Mouse (Mus musculus) heart, postnatal 10 days (tissue): ENCODE results near the gene Ppp2ca. TPM values are rescaled to one million over a fixed set of nuclear protein-coding genes. Genes with fewer than 3 reads are reported as not detected.
"Not testable (repeated sequence)": the region's sequence is repeated elsewhere in the genome, so short reads cannot be mapped to it uniquely, and the experiment has no call there.

Experiments used
- DNase-seq, 2 experiments: peaks; one replicate each; pipeline ENCODE4 v3.0.0; 2021
- intact Hi-C: fragments of 180-260 bp; cut with DNase I; formaldehyde crosslinking; loops from one replicate; pipeline ENCODE4 v1.15.1; 2025
- total RNA-seq, 2 experiments: library from RNA; stranded (reverse); gene quantifications; 2 replicates each; pipeline ENCODE4 v1.2.3; 2021

The Ppp2ca gene
- total RNA-seq, 2 experiments from 2014 or later, result 74.3 to 75.9 TPM

- DNase-seq, result no peak
- intact Hi-C loops, result no loop called here
These were observed 7.2 kb upstream of the Ppp2ca start for GRCm38 (mm10) chr11:52091261-52091660.

DNA sequence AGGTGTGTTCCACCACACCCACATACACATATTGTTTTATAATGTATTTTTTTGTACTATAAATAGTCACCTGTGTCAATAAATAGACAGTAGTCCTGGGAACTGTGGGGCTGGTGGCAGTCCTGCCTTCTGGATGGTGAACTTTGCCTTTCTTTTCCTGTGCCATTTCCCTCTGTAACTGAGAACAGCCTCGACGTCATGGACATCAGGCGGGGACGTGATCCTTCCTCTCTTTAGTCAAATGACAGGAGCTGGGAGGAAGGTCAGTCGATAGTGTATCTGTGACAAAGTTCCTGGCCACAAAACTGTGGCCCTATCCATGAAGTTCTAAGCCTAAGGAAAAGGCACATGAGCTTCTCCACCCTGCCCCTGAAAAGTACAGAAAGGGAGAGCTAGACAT is 3.9 kb upstream of the Ppp2ca start:
- intact Hi-C loops, result no loop called here
- no peak for DNase-seq

- no peak for DNase-seq
- intact Hi-C loops, result no loop called here
These were observed 1.5 kb upstream of the Ppp2ca start for GRCm38 (mm10) chr11:52097016-52097415.

DNA sequence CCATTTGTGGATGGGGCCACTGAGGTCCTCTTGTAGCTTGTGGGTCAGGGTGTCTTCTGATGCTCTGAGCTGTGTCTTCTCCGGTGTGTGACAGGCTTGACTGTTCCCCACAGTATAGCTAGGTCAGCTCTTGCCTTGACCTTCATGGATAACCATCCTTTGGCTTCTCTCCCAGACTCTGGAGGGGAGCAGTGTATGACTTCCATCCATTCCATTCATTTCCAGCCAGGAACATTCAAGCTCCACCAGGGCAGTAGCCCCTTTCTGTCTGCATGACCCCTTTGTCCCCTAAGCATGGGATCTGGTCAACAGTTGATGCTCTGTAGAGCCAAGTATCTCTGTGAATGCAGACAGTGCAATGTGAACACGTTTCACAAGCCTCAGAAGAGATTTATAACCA is 885 bp upstream of the Ppp2ca start:
- intact Hi-C loops, result no loop called here
- peak in 1 of 2 experiments; percentile 38 for DNase-seq

DNA sequence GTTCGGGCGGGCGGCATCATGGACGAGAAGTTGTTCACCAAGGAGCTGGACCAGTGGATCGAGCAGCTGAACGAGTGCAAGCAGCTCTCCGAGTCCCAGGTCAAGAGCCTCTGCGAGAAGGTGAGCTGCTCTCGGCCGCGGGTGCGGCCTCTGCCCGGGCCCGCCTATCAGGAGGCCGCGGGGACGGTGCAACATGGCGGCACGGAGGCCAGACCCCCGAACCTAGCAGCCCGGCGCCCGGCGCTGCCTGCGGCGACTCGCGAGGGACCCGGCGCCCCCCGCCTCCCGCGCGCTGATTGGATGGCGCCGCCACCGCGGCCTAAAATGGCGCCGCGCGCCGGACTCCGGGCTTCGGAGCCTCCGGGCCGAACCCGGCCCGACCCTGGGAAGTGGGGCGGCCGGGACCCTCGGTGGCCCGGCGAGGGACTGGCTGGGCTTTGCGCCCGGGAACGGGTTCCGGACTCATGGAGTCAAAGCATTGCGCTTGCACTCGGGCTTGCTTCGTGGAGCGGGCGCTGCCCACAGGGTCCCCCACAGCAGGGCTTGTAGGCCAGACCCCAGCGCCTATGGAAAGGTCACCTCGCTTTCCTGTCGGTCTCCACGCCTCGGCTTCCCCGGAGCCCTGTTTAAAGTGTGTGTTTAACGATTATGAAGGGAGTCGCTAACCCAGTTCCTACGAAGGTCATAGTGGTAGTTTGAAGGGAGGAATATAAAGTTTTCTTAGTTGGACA is 715 bp downstream of the Ppp2ca start:
- intact Hi-C loops, result loop anchor here (2.0 kb wide), 1 partner anchor 98 kb away; the partner anchor contains the start of gene Ube2b
- DNase-seq, result peak; percentile 84 to 85

DNA sequence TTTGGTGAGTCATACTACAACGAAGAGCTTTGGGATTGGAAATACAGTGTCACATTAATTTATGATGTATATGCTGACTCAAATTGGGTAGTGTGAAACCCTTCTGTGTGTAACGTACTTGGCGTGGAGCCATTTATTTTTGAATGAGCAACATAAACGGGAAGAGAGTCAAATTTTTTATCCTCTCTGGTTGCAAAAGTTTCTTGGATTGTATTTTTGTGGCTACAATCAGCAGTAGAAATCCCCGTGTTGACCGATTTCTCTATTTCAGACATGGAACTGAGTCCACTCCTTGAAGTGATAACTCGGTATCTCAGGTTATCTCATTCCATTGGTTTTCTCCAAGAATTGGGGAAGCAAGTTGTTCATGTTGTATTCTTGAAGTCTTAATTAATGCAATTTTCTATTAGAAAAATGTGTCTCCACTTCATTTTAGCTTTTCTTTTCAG is 1.3 kb downstream of the Ppp2ca start:
- intact Hi-C loops, result loop anchor here (2.0 kb wide), 1 partner anchor 99 kb away; the partner anchor contains the start of gene Ube2b
- DNase-seq, result no peak

DNA sequence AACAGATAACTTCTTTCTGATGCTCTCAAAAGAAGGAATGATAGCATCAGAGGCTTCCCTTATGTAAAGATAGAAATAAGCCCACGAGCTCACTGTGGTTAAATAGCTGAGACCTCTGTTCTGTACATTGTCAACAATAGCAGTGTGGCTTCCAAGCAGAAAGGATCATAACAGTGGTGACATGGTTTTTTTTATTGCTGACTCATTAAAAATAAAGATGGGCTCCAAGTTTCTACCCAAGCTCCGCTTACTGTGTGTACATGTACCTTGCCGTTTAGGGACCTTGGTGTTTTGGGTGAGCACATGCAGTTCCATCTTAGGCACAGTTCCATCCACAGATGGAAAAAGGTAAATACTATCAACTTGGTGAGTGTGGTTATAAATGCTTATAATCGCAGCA is 4.5 kb downstream of the Ppp2ca start:
- intact Hi-C loops, result no loop called here
- no peak for DNase-seq

GRCm38 (mm10) chr11:52105503-52105902 is 7.0 kb downstream of the Ppp2ca start:
- intact Hi-C loops, result no loop called here
- DNase-seq, result no peak

- intact Hi-C loops, result no loop called here
- DNase-seq, result no peak
These were observed 7.6 kb downstream of the Ppp2ca start for GRCm38 (mm10) chr11:52106037-52106436.

DNA sequence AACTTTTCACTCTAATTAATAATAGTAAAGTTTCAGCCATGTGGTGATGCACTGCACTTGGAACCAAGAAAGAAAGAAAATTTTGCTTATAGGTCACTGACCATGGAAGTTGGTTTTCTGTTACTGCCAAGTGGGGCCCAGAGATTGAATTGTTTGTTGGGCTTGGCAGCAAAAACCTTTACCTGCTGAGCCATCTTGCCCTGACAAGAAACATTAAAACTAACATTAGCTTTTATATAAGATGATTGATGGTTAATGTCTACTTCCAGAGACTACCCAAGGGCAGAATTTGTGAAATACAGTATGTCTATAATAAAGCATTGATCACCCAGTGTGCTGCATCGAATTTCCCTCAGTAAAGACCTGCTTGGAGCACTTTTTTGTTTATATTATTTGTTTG is 8.0 kb downstream of the Ppp2ca start:
- intact Hi-C loops, result no loop called here
- DNase-seq, result no peak

DNA sequence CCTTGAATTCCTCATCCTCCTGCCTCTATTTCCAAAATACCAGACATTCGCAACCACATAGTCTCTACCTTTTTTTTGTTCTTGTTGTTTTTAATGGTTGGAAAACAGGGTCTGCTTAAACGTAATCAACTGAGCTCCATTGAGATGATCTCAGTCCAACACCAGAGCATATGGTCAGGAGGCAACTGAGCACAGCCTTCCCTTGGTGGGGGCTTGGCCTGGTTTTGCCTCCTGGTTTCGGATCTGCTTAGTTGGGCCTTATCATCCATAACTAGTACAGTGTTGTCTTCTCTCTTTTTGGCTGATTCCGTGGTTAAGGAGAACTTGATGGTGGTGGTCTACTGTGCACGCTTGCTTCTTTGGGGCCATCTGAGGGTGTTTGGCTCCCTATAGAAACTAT is 10.3 kb downstream of the Ppp2ca start:
- no peak for DNase-seq
- intact Hi-C loops, result no loop called here

DNA sequence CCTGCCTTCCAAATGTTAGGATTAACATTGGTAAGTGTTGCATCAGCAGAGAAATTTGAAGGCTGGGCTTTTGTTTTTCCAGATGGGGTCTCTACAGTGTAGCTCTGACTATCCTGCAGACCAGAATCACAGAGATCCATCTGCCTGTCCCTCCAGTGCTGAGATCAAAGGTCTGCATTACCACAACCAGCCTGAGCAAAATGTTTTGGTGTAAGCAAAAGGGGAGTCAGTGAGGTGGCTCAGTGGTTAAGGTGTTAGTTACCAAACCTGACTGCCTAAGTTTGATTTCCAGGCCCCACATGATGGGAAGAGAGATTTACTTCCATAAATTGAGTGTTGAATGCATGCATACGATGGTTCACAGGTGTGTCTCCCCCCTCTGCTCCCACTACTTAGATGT is 10.9 kb downstream of the Ppp2ca start:
- no peak for DNase-seq
- intact Hi-C loops, result no loop called here

DNA sequence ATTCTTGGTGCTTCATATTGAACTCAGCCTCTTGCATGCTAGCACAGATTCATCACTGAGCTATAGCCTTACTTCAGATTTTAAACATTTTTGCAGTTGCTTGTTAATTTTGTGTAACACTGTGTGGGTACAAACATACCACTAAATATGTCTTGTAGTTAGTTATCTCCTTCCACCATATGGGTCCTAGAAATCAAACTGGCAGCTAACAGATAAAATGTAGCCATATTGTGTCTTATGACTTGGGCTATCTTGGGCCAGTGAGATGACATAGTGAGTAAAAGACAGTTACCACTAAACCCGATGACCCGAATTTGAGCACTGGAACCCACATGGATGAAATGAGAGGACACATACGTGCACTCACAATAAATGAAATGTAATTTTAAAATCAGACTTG is 17.0 kb downstream of the Ppp2ca start:
- DNase-seq, result no peak
- intact Hi-C loops, result no loop called here

DNA sequence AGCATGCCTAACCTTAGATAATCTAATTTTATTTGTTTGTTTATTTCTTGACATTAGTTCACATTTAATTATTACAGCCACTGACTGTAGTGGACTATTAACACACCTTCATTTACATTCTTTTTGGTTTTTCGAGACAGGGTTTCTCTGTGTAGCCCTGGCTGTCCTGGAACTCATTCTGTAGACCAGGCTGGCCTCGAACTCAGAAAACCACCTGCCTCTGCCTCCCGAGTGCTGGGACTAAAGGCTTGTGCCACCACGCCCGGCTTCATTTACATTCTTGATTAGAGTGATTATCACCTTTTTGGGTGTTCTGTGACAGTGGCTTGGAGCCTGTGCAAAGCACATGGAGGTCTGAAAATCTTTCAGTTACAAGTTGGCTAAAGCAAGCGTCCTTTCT is 17.6 kb downstream of the Ppp2ca start:
- intact Hi-C loops, result not testable (repeated sequence)

GRCm38 (mm10) chr11:52117156-52117555 is 18.7 kb downstream of the Ppp2ca start:
- intact Hi-C loops, result no loop called here
- no peak for DNase-seq

More for the DNA sequence above, 17.6 kb downstream of the Ppp2ca start:
- not testable (repeated sequence) for DNase-seq

DNA sequence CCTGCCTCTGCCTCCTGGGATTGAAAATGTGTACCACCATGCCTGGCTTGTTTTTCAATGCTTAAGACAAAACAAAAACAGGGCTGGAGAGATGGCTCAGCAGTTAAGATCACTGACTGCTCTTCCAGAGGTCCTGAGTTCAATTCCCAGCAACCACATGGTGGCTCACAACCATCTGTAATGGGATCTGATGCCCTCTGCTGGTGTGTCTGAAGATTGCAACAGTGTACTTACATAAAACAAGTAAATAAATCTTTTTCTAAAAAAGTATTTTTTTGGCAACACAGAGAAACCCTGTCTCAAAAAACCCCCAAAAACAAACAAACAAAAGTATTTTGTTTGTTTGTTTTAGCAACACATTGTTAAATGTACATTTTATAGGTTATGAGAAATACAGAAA is 21.9 kb downstream of the Ppp2ca start:
- intact Hi-C loops, DNase-seq: not testable (repeated sequence)

DNA sequence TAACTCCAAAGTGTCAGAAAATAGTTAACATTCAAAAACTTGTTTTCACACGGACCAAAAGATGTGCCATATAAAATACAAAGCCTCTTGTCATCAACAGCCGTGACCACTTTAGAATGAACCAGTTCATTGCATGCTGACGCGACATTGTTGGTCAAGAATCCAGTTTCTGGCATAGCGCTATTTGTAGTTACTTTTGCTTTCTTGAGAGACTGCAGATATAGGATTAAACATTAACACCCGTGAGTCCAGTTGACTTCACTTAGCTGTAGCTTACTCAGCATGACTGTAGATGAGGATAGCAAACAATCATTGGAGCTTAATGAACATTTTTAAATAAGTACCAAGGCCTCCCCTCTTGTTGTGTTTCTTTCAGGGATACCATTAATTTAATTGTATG is 23.6 kb downstream of the Ppp2ca start:
- DNase-seq, result no peak
- intact Hi-C loops, result no loop called here

DNA sequence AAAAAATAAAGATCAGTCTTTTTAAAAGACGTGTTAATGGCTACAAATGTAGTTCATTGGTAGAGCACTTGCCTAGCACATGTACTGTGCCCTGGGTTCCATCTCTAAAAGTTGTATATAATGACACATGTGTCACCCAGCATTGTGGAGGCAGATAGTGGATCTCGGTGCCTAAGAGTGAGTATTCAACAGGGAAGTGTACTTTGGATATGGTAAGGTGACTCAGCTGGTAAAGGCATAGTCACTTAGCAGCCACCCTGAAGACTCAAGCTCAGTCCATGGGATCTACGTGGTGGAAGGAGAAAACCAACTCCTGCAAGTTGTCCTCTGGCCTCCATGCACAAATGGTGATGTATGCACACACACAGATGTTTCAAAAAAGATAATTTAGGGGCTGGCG is 26.0 kb downstream of the Ppp2ca start:
- intact Hi-C loops, result no loop called here
- DNase-seq, result no peak

- no peak for DNase-seq
- intact Hi-C loops, result no loop called here
These were observed 28.7 kb downstream of the Ppp2ca start for GRCm38 (mm10) chr11:52127169-52127568.

DNA sequence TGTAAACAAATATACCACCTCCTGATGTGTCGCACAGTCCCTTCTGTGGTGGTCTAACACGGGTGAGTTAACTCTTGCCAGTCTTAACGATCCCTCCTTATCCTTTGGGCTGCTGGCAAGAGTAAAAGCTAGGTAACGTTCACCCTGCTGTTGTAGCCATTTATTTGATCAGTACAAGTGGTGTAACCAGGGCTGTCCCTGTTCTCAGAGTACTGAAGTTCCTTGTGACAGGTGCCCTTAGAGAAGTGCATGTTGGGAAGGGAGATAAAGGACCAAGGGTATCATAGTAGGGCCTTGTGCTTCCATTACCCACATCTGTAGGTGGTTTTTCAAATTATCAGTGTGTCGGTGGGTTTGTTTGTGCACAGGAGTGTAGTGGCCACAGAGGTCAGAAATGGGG is 29.3 kb downstream of the Ppp2ca start:
- no peak for DNase-seq
- intact Hi-C loops, result no loop called here

- intact Hi-C loops, result no loop called here
- DNase-seq, result no peak
These were observed 30.0 kb downstream of the Ppp2ca start for GRCm38 (mm10) chr11:52128316-52129061.

- peak in 1 of 2 experiments; percentile 27 for DNase-seq
- intact Hi-C loops, result no loop called here
These were observed 30.7 kb downstream of the Ppp2ca start for GRCm38 (mm10) chr11:52129171-52129570.
